Mouse (Mus musculus) kidney, postnatal 36 days (tissue): ENCODE measurements around the gene Dip2c.
A peak's percentile ranks its signal among the peaks of the same experiment; 100 is the strongest.

ENCODE experiments used
- DNase-seq, 2 experiments: peaks; one replicate each; pipeline ENCODE4 v3.0.0; 2021 to 2022; ENCODE audit warnings: mixed read lengths in 2 of 2

Gene Dip2c

GRCm38 (mm10) chr13:9329307-9329915 is 53.1 kb downstream of the Dip2c start:
- DNase-seq: peak in 1 of 2 experiments; percentile 12

DNA sequence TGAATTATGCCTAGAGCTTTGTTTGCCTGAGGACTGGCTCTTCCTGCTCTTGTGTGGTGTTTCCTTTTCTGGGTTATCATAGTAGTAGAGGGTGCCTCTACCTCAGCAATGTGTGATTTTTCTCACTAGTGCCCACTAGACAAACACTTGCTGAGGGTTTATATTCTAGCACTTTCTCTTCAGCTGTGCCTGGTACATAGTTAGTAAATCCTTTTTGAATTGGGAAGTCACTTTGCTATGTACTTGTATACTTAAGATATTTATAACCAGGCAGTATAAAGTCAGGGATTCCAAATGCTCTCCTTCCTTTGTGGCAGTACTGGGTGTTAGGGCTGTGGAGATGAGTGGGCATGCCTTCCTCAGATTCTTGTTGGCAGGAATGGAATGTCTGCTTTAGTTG is 56.9 kb downstream of the Dip2c start:
- DNase-seq: no peak

- DNase-seq: no peak
Measured at GRCm38 (mm10) chr13:9340293-9340692, 64.0 kb downstream of the Dip2c start.

GRCm38 (mm10) chr13:9342696-9343095 is 66.4 kb downstream of the Dip2c start:
- peak in 1 of 2 experiments; percentile 38 for DNase-seq

GRCm38 (mm10) chr13:9347448-9347847 is 71.1 kb downstream of the Dip2c start:
- no peak for DNase-seq

GRCm38 (mm10) chr13:9350670-9351069 is 74.3 kb downstream of the Dip2c start:
- peak; percentile 41 to 43 for DNase-seq

- DNase-seq: no peak
Measured at GRCm38 (mm10) chr13:9353890-9354289, 77.6 kb downstream of the Dip2c start.

GRCm38 (mm10) chr13:9355331-9355730 is 79.0 kb downstream of the Dip2c start:
- no peak for DNase-seq

DNA sequence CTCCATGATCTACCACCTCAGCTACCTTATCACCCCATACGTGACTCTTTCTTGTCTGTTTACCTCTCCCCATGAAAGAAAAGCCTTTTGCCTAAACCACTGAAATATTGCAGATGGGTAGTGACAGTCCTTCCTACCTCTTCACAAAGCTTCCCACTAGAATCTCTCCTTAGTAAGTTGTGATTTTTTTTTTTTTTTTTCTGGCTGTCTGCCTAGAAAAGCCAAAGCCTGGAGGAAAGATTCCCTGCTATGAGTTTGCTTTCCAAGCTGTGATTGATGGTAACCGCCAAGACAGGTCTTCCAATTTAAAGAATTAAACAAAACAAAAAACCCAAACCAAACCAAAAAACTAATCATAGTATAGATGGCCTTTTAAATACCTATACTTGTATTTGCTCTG is 85.1 kb downstream of the Dip2c start:
- no peak for DNase-seq

GRCm38 (mm10) chr13:9371387-9371786 is 95.1 kb downstream of the Dip2c start:
- no peak for DNase-seq

DNA sequence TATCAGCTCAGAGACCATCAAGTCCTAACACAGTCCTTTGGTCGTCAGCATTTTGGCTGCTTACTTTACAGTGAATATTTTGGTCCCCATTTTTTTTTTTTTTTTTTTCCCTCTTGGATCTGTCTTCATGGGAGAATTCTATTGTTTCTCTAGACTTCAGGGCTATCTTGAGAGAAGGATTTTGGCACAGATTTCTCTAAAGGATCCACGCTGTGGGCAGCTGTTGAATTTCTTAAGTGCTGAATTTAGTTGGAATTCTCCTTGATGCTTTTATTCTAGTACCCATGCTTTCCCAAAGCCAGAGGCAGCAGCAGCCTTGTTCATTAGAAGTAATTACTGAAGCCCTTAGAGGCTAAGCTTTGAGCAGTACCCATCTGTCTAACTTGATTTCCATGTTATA is 100.8 kb downstream of the Dip2c start:
- DNase-seq: no peak

GRCm38 (mm10) chr13:9380740-9381410 is 104.5 kb downstream of the Dip2c start:
- no peak for DNase-seq

DNA sequence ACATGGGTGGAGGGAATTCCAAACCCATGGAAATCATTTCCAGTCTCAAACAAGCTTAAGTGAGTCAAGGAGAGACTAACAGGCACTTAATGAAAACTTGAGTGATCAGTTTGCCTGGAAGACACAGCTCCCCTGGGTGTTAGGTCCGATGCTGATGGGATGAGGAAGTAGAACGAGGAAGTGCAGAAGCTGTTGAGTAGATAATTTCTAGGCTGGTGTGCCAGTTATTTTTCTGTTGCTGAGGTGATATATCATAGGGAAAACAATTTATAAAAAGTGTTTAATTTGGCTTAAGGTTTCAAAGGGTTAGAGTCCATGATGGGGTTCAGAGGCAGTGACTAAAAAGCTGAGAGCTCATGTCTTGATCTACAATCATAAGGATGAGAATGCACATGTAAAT is 111.7 kb downstream of the Dip2c start:
- no peak for DNase-seq

DNA sequence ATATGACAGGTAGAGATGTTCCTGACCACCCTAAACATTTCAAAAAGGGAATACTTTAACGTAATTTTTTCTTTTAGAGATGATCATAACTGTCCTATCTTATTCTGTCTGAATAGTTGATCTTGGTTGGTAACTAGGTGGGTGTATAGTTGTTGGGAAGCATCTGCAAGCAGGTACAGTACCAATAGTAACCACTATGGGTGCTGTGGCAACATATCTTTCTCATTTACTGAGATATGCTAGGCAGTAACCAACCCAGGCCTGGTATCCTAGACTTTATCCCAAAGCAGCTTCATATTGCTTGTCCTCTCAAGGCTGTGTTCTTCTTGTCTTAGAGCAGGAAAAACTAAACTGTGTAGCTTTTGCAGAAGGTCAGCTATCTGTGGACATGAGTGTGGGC is 113.0 kb downstream of the Dip2c start:
- no peak for DNase-seq

GRCm38 (mm10) chr13:9390204-9390804 is 114.0 kb downstream of the Dip2c start:
- peak in 1 of 2 experiments; percentile 8 for DNase-seq

GRCm38 (mm10) chr13:9393470-9393869 is 117.1 kb downstream of the Dip2c start:
- no peak for DNase-seq

- DNase-seq: no peak
Measured at GRCm38 (mm10) chr13:9395286-9395685, 119.0 kb downstream of the Dip2c start.

DNA sequence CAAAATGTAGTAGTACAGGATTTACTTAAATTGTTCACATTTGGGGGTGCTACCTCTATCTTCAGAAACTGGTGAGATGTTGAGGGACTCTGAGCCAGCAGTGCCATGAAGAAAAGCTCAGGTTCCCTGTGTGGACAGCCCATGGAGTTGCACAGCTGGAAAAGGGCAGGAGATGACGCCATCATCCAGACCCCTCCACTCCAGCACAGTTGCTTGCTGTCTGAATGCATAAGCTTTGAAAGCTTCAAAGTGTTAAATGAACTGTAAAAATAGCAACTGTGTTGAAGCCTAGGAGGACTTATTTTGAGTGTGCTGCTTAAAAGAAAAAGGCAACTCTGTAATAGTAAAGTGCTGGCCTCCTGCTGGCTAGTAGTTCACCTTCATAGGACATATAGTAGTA is 122.5 kb downstream of the Dip2c start:
- no peak for DNase-seq

DNA sequence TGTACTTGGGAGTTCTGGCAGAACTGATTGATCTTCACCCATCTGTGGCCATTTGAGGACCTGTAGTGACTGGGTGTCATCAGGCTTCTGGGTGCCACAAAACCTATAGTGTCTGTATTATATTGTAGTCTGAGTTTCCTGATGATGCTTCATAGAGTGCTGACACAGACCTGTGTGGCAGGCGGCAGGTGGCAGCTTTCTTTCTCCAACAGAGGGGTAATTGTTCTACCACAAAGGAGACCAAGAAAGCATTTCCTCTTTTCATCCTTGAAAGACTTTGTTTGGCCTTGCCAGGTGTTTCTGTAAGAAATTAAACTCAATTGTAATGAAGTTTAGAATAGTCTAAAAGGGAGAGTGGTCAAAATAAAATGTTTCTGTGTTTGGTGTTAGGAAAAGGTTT is 129.1 kb downstream of the Dip2c start:
- no peak for DNase-seq

- DNase-seq: no peak
Measured at GRCm38 (mm10) chr13:9408983-9409382, 132.7 kb downstream of the Dip2c start.

- DNase-seq: peak; percentile 13 to 24
Measured at GRCm38 (mm10) chr13:9418441-9418840, 142.1 kb downstream of the Dip2c start.

DNA sequence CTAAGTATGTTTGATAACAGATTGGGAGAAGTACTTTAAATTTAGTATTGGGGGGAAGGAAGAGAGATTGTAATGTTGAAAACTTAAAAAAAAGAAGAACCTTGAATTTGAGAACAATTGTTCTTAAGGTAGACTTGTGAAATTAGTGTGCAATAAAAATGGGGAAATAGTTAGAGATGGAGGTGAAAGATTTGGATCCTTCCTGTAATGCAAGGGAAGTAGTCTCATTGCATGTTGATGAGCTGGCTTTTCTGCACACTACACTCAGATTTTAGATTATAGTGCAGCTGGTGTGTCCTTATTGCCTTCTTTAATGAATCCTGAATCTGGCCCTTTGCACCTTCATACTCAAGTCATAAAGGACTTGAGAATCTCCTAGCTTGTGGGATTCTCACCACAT is 142.9 kb downstream of the Dip2c start:
- DNase-seq: no peak

- no peak for DNase-seq
Measured at GRCm38 (mm10) chr13:9421949-9422348, 145.6 kb downstream of the Dip2c start.

DNA sequence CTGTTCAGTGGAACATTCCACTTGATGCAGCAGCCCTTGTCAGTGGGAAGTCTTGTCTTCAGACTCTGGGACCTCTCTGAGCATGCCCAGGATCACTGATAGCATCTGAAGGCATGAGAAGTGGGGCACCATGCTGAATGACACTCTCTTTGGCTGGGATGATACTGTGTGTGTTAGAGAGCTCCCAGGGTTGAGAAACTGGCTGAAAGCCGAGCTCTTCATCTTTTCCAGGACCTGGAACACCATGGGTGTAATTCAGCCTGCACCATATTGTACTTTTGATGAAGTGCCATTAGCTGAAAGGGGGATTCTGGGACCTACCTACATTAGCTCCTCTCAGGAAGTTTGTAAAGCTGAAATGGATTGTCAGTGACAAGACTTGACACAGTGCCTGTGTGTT is 146.5 kb downstream of the Dip2c start:
- DNase-seq: no peak
